Mouse (Mus musculus) stomach, postnatal 0 days (tissue): Measurements from ENCODE around the gene Phf5a.

Experiments
- CTCF ChIP-seq: IDR thresholded peaks from 2 replicates; pipeline ENCODE4 v1.5.1; 2016; ENCODE audit warnings: antibody characterized with exemption, low read depth, mild to moderate bottlenecking, moderate library complexity
- EP300 ChIP-seq: optimal IDR thresholded peaks from 2 replicates; pipeline ENCODE3; 2016; ENCODE audit warnings: antibody characterized with exemption

DNA sequence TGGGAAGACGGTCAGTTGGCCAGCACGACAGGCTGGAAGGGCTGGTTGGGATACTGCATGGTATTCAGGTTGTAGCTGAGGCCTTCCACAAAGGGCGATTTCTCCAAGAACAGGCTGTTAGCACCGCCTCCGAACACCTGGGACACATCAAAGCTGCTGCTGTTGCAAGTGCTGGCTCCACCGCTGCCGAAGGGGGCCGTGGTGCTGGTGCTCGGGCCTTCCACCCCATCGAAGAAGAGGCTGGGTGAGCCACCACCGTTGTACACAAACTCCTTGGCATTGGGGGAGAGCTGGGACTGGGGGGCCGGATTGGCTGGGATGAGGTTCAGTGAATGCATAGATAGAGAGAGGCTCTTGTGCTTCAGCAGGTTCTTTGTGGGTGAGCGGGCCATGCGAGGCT is 21.0 kb downstream of the Phf5a start:
- TF ChIP-seq CTCF = no peak
- no peak for TF ChIP-seq EP300
